8 mouse cellular contexts compared by ENCODE assay signal in genomic region chr11:20631941-20632618, GRCm38 (mm10).
DNase-seq lines count a peak whose midpoint lies in the region; ATAC-seq and TF ChIP-seq lines count a peak whose summit lies in the region.

No protein-coding gene starts in this region.

- no peaks in the 10 kb centered on the region for H3K27me3 ChIP-seq in heart, embryonic 14.5 days (ENCODE audit: control insufficient read depth, insufficient read depth, low read length)
- no peaks in the 10 kb centered on the region for H3K27me3 ChIP-seq in small intestine, adult 2 months (ENCODE audit: control insufficient read depth, insufficient read depth, low read length)

- peak overlapping the region; percentile 90 for H3K9ac ChIP-seq in heart, embryonic 14.5 days (ENCODE audit: low read length)

- H3K9me3 ChIP-seq in heart, embryonic 14.5 days (ENCODE audit: control insufficient read depth, low read length): no peaks in the 10 kb centered on the region

- peak; percentile 47 for TF ChIP-seq POLR2A in small intestine, adult 2 months (IDR thresholded peaks at IDR 0.05; ENCODE audit: low read depth, low read length)

- WGBS in heart, embryonic 14.5 days: under 1% methylated on average over 58 of the region's 67 CpGs
- under 1% methylated on average over 62 of the region's 67 CpGs for WGBS in small intestine, adult 2 months

- DNase-seq in 416B (ENCODE audit: low read depth) (peak; percentile 90), ES-CJ7 (ENCODE audit: low read depth, low spot score) (peak; percentile 76)
- DNase-seq in embryo, embryonic 11 days: peak; percentile 83
- DNase-seq in left cerebral cortex, postnatal 14 days (ENCODE audit: low spot score in 2 of 2): peak; percentile 62 to 70
- peak; percentile 77 for DNase-seq in mesoderm, embryonic 11.5 days (ENCODE audit: low read depth, low spot score)
- peak; percentile 97 for DNase-seq in yolk sac, embryonic 10.5 days (ENCODE audit: low spot score)

- TF ChIP-seq CTCF in small intestine, adult 2 months (IDR thresholded peaks at IDR 0.05; ENCODE audit: extremely low read depth, insufficient read length, insufficient replicate concordance, low read depth, low read length): no peak

- H3K27ac ChIP-seq in heart, embryonic 14.5 days (replicated peaks in 1 of 2; ENCODE audit: control insufficient read depth in 1 of 2, insufficient read depth in 1 of 2, low read depth in 2 of 2, low read length in 2 of 2): peak overlapping the region; percentile 98 to 99
- H3K27ac ChIP-seq in small intestine, adult 2 months (ENCODE audit: insufficient read depth, low read depth, low read length): peak overlapping the region; percentile 93

- peak overlapping the region; percentile 67 for H3K4me2 ChIP-seq in heart, embryonic 14.5 days (ENCODE audit: low read length)

- peak; percentile 91 for ATAC-seq in heart, embryonic 14.5 days (ENCODE audit: insufficient number of reproducible peaks, insufficient read depth, low FRiP score, low read depth)

- H3K4me3 ChIP-seq in heart, embryonic 14.5 days (ENCODE audit: control insufficient read depth in 1 of 2, insufficient read depth in 1 of 2, low read depth in 1 of 2, low read length in 2 of 2): peak overlapping the region; percentile 76 to 84
- H3K4me3 ChIP-seq in small intestine, adult 2 months (ENCODE audit: low read depth, low read length): peak overlapping the region; percentile 72

- intact Hi-C loops in left cerebral cortex, postnatal 14 days (cut with DNase I): loop anchor here (5.0 kb wide), 2 partner anchors 90 to 175 kb away; partner anchors contain the start of gene Sertad2

- peaks cover 13 to 49% of the 10 kb centered on the region in 2 experiments for H3K4me1 ChIP-seq in heart, embryonic 14.5 days (ENCODE audit: control insufficient read depth in 2 of 2, insufficient read depth in 2 of 2, low read length in 2 of 2)
- H3K4me1 ChIP-seq in small intestine, adult 2 months (ENCODE audit: control insufficient read depth, insufficient read depth, insufficient read length, low read length): peaks cover 7% of the 10 kb centered on the region

- H3K36me3 ChIP-seq in heart, embryonic 14.5 days (ENCODE audit: control insufficient read depth, insufficient read depth, low read length): no peaks in the 10 kb centered on the region
- H3K36me3 ChIP-seq in small intestine, adult 2 months (ENCODE audit: control insufficient read depth, insufficient read depth, low read length): no peaks in the 10 kb centered on the region

Comparison
In these comparisons a context has a peak if more than half of its experiments do, and no peak if none do; other contexts are left out.
1. Peak in every context shown above with its lines: DNase-seq, ATAC-seq, H3K4me3 ChIP-seq and H3K27ac ChIP-seq.